Mouse (Mus musculus) cerebellum, adult 2 months (tissue): ENCODE data around the gene Nrl.

Experiments
- CTCF ChIP-seq: fragments of 200-500 bp; IDR thresholded peaks from 2 replicates; pipeline ENCODE4 v1.5.1; 2011; ENCODE audit warnings: low read depth, mild to moderate bottlenecking, control low read depth, low read length, moderate library complexity, borderline replicate concordance; ENCODE audit not compliant: insufficient read depth
- POLR2A ChIP-seq: fragments of 200-500 bp; IDR thresholded peaks from 2 replicates; pipeline ENCODE4 v1.6.1; 2011; ENCODE audit warnings: low read length, control low read depth, borderline replicate concordance; ENCODE audit not compliant: insufficient read depth

GRCm38 (mm10) chr14:55479629-55480028 lies 45.2 kb downstream of the Nrl start:
- TF ChIP-seq CTCF (no peak), POLR2A (no peak)
